Mouse (Mus musculus): ENCODE measurements around the gene Gtf3c4. TPM values are rescaled to one million over a fixed set of nuclear protein-coding genes. Genes with fewer than 3 reads are reported as not detected.

Gtf3c4 gene
- total and polyA plus RNA-seq, 2 experiments from 2014 or later: 4.0 to 26.4 TPM

DNA sequence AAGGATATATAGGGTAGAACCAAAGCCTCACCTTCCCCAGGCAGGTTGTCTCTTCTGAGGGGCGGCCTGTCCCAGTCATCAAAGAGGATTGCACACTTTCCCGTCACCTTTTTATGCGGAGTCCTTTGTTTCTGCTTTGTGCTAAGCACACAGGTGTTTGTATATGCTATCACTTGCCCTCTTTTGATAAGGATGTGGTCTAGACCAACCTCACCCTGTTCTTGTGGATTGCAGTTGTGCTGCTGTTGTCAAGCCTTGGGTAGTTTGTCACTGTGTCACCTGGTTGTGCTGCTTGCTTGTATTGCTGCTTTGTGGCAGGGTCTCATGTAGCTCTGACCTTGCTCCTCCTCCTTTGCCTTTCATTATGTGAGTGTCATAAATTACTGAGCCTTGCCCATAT is 12.4 kb upstream of the Gtf3c4 start:
- no peaks in the 10 kb centered on the region for H3K4me1 ChIP-seq (ENCODE audit: control insufficient read depth, insufficient read depth)
- no peaks in the 10 kb centered on the region for H3K9me3 ChIP-seq (replicated peaks; ENCODE audit: control insufficient read depth, low read length)
- H3K27me3 ChIP-seq (ENCODE audit: control insufficient read depth, insufficient read depth, low read length): no peaks in the 10 kb centered on the region
- TF ChIP-seq CTCF (IDR thresholded peaks at IDR 0.05; ENCODE audit: low read depth) (no peak), EP300 (IDR thresholded peaks at IDR 0.05; ENCODE audit: low read depth) (no peak)
- no peak overlapping the region for H3K4me2 ChIP-seq (ENCODE audit: low read depth, low read length)
- H3K9ac ChIP-seq (replicated peaks; ENCODE audit: low read depth, low read length): no peak overlapping the region
- H3K36me3 ChIP-seq (replicated peaks; ENCODE audit: control insufficient read depth, insufficient read depth, low read length): peaks cover 57% of the 10 kb centered on the region
- no peak overlapping the region for H3K4me3 ChIP-seq (ENCODE audit: low read depth, low read length)
- DNase-seq (ENCODE audit: low spot score): no peak
- H3K27ac ChIP-seq (ENCODE audit: low read depth): no peak overlapping the region
- no peak for ATAC-seq (ENCODE audit: insufficient read depth, low read depth)
- 94% methylated on average over 3 of the region's 3 CpGs for WGBS

DNA sequence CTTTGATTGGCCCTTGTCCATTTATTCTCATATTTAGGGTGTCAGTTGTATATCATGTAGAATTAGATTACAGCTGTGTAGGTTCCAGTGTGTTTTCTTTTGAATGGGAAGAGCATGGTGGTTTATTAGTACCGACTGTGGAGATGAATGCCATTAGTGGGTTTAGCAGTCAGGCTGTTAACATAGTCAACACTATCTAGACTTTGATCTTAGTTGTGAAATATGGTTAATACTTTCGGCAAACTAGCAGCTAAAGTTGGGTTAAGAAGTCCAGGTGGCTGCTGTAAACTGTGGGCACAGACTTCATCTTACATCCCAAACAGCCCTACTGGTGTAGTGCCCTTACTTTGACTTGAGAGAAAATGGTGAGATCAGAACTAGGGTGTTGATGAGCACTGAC is 8.7 kb upstream of the Gtf3c4 start:
- H3K4me1 ChIP-seq (ENCODE audit: control insufficient read depth, insufficient read depth): no peaks in the 10 kb centered on the region
- TF ChIP-seq EP300 (IDR thresholded peaks at IDR 0.05; ENCODE audit: low read depth): no peak
- no peak for TF ChIP-seq CTCF (IDR thresholded peaks at IDR 0.05; ENCODE audit: low read depth)
- no peaks in the 10 kb centered on the region for H3K27me3 ChIP-seq (ENCODE audit: control insufficient read depth, insufficient read depth, low read length)
- H3K4me3 ChIP-seq (ENCODE audit: low read depth, low read length): no peak overlapping the region
- H3K36me3 ChIP-seq (replicated peaks; ENCODE audit: control insufficient read depth, insufficient read depth, low read length): peaks cover 60% of the 10 kb centered on the region
- no peak overlapping the region for H3K9ac ChIP-seq (replicated peaks; ENCODE audit: low read depth, low read length)
- no peak overlapping the region for H3K27ac ChIP-seq (ENCODE audit: low read depth)
- ATAC-seq (ENCODE audit: insufficient read depth, low read depth) (no peak), DNase-seq (ENCODE audit: low spot score) (no peak)
- 83% methylated on average over 2 of the region's 2 CpGs for WGBS
- H3K4me2 ChIP-seq (ENCODE audit: low read depth, low read length): no peak overlapping the region
- no peaks in the 10 kb centered on the region for H3K9me3 ChIP-seq (replicated peaks; ENCODE audit: control insufficient read depth, low read length)

DNA sequence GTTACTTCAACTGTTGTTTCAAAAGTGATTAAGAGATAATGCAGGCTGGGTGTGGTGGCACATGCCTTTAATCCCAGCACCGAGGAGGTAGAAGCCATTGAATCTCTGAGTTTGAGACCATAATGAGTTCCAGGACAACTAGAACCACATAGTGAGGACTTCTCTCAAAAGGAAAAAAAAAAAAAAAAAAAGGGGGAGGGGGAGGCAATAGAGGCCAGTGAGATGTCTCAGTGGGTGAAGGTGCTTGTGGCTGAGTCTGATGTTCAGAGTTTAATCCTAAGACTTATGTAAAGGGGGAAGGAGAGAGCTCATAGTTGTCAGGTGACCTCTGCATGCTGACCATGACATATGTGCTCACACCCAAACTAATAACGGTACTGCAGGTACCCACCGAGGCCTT is 1.9 kb upstream of the Gtf3c4 start:
- H3K27me3 ChIP-seq (ENCODE audit: control insufficient read depth, insufficient read depth, low read length): no peaks in the 10 kb centered on the region
- no peak overlapping the region for H3K27ac ChIP-seq (ENCODE audit: low read depth)
- no peaks in the 10 kb centered on the region for H3K9me3 ChIP-seq (replicated peaks; ENCODE audit: control insufficient read depth, low read length)
- peaks cover 27% of the 10 kb centered on the region for H3K4me1 ChIP-seq (ENCODE audit: control insufficient read depth, insufficient read depth)
- TF ChIP-seq CTCF (IDR thresholded peaks at IDR 0.05; ENCODE audit: low read depth) (no peak), EP300 (IDR thresholded peaks at IDR 0.05; ENCODE audit: low read depth) (no peak)
- no peak overlapping the region for H3K4me3 ChIP-seq (ENCODE audit: low read depth, low read length)
- ATAC-seq (ENCODE audit: insufficient read depth, low read depth): no peak
- no peak for DNase-seq (ENCODE audit: low spot score)
- no peak overlapping the region for H3K4me2 ChIP-seq (ENCODE audit: low read depth, low read length)
- no peak overlapping the region for H3K9ac ChIP-seq (replicated peaks; ENCODE audit: low read depth, low read length)
- peaks cover 23% of the 10 kb centered on the region for H3K36me3 ChIP-seq (replicated peaks; ENCODE audit: control insufficient read depth, insufficient read depth, low read length)
- 79% methylated on average over 3 of the region's 3 CpGs for WGBS

DNA sequence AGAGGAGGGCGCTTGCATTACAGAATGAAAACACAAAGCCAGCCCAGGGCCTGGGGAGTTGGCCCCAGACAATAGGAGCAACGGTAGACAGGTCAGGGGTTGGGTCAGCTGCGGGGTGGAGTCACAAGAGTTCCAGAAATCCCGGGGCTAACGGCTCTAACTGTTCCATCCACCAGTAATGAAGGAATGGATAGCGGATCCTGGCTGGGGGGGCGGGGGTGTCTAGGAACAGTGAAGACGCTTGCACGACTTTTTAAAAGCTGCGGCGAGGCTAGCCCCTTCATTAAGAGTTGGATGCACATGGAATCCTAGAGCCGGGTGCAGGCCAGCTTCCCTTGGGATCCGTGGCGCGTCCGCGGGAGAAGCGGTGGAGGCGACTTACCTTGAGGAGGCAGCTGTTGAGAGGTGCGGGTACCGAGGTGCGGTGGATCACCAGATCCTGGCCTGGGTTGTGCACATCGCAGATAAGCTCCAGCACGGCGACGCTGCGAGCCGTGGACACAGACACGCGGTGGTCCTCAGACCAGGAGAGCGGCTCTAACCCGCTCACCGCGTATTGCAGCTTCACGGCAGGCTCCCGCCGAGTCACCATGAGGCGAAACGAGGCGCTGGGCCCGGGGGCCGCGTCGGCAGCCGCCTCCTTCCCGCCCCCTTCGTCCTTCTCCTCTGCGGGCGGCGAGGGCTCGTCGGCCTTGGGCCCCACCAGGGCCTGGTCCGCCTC is 499 bp downstream of the Gtf3c4 start:
- Histone ChIP-seq H3K27me3 (ENCODE audit: control insufficient read depth, insufficient read depth, low read length) (no peaks in the 10 kb centered on the region), H3K36me3 (replicated peaks; ENCODE audit: control insufficient read depth, insufficient read depth, low read length) (peaks cover 9% of the 10 kb centered on the region), H3K27ac (ENCODE audit: low read depth) (peak overlapping the region; percentile 78), H3K9me3 (replicated peaks; ENCODE audit: control insufficient read depth, low read length) (no peaks in the 10 kb centered on the region), H3K4me2 (ENCODE audit: low read depth, low read length) (peak overlapping the region; percentile 88), H3K4me1 (ENCODE audit: control insufficient read depth, insufficient read depth) (peaks cover 38% of the 10 kb centered on the region), H3K4me3 (ENCODE audit: low read depth, low read length) (peak overlapping the region; percentile 82), H3K9ac (replicated peaks; ENCODE audit: low read depth, low read length) (peak overlapping the region; percentile 86)
- under 1% methylated on average over 52 of the region's 53 CpGs for WGBS
- TF ChIP-seq CTCF (IDR thresholded peaks at IDR 0.05; ENCODE audit: low read depth) (no peak), EP300 (IDR thresholded peaks at IDR 0.05; ENCODE audit: low read depth) (no peak)
- ATAC-seq (ENCODE audit: insufficient read depth, low read depth): peak; percentile 32
- peak; percentile 8 for DNase-seq (ENCODE audit: low spot score)

DNA sequence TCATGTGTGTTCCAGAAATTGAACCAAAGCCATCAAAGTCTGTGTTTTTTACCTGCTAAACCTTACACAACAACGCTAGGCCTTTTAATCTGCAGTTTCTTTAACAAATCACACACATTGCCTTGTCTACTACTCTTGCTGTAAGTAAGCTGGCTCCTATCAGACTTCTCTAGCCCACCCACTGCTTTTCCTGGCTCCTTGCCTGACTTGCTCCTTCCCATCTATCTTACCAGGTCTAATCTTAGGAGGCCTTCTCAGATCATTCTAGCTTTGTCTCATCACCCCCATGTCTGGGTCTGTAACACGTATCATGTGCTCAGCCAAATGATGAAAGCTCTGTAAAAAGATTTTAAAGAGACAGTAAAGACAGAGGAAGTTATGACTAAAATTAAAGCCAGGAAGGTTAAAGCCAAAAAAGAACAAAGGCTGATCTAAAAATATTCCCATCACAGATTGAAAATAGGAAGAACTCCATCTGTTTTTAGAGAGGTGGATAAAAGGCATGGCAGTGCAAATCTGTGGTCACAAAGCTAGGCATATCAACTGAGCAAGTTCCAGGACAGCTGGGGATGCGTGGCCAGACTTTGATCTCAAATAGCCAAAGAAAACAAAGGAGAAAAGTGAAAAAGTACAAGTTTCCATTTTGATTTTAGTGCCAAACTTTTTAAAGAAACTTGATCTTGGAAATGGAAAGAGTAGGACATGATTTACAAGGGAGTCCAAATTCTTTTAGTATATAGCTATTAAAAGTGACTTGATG is 3.8 kb downstream of the Gtf3c4 start:
- 40% methylated on average over 3 of the region's 3 CpGs for WGBS
- peak overlapping the region; percentile 31; the same call in 1 of the 2 replicates for H3K27ac ChIP-seq (ENCODE audit: low read depth)

More for the DNA sequence above, 3.8 kb downstream of the Gtf3c4 start:
- Histone ChIP-seq H3K4me3 (ENCODE audit: low read depth, low read length) (no peak overlapping the region), H3K9me3 (replicated peaks; ENCODE audit: control insufficient read depth, low read length) (no peaks in the 10 kb centered on the region), H3K36me3 (replicated peaks; ENCODE audit: control insufficient read depth, insufficient read depth, low read length) (peaks cover 32% of the 10 kb centered on the region), H3K27me3 (ENCODE audit: control insufficient read depth, insufficient read depth, low read length) (no peaks in the 10 kb centered on the region), H3K4me2 (ENCODE audit: low read depth, low read length) (no peak overlapping the region), H3K9ac (replicated peaks; ENCODE audit: low read depth, low read length) (no peak overlapping the region), H3K4me1 (ENCODE audit: control insufficient read depth, insufficient read depth) (peaks cover 31% of the 10 kb centered on the region)
- DNase-seq (ENCODE audit: low spot score) (peak; percentile 24), ATAC-seq (ENCODE audit: insufficient read depth, low read depth) (no peak)
- TF ChIP-seq EP300 (IDR thresholded peaks at IDR 0.05; ENCODE audit: low read depth) (no peak), CTCF (IDR thresholded peaks at IDR 0.05; ENCODE audit: low read depth) (no peak)
